Mouse (Mus musculus) cerebellum, adult 2 months (tissue): Measurements from ENCODE around the gene Usp7. TPM values are rescaled to one million over a fixed set of nuclear protein-coding genes. Genes with fewer than 3 reads are reported as not detected.

Source experiments
- DNase-seq, 2 experiments: peaks; one replicate each; pipeline ENCODE4 v3.0.0; 2021
- H3K27ac ChIP-seq: fragments of 200-500 bp; 2 replicates; pipeline ENCODE4 v1.5.1; 2012; ENCODE audit warnings: low read length, control low read depth, inconsistent platforms; ENCODE audit not compliant: insufficient read depth
- H3K27me3 ChIP-seq: fragments of 200-500 bp; 2 replicates; pipeline ENCODE4 v1.6.1; 2012; ENCODE audit warnings: inconsistent platforms, mild to moderate bottlenecking, low read length, moderate library complexity; ENCODE audit not compliant: control insufficient read depth, insufficient read depth
- H3K4me1 ChIP-seq: fragments of 200-500 bp; 2 replicates; pipeline ENCODE4 v1.6.1; 2011; ENCODE audit warnings: low read length; ENCODE audit not compliant: control insufficient read depth, insufficient read depth
- H3K4me3 ChIP-seq: fragments of 200-500 bp; replicated peaks from 2 replicates; pipeline ENCODE3; 2011; ENCODE audit warnings: mild to moderate bottlenecking, low read depth, low read length, control low read depth; ENCODE audit not compliant: insufficient read depth
- CTCF ChIP-seq: fragments of 200-500 bp; IDR thresholded peaks from 2 replicates; pipeline ENCODE4 v1.5.1; 2011; ENCODE audit warnings: low read depth, mild to moderate bottlenecking, control low read depth, low read length, moderate library complexity, borderline replicate concordance; ENCODE audit not compliant: insufficient read depth
- POLR2A ChIP-seq: fragments of 200-500 bp; IDR thresholded peaks from 2 replicates; pipeline ENCODE4 v1.6.1; 2011; ENCODE audit warnings: low read length, control low read depth, borderline replicate concordance; ENCODE audit not compliant: insufficient read depth
- WGBS: fragments of 180-500 bp; shearing (Covaris S2); methylation state at CpG from one replicate; pipeline ENCODE4 v1.1.7; 2018; 5-methylcytosine and 5-hydroxymethylcytosine counted together
- polyA plus RNA-seq: library from polyadenylated mRNA; depleted of rRNA; stranded (reverse); fragments of >200 nt; gene quantifications from 2 replicates; pipeline ENCODE4 v1.2.3, GENCODE M21; 2012

The Usp7 gene
- polyA plus RNA-seq, 1 experiment: 116 TPM

- H3K4me3 ChIP-seq: no peak overlapping the region
- no peak for TF ChIP-seq CTCF
- no peak for DNase-seq
- no peak overlapping the region for H3K27ac ChIP-seq
- WGBS: 87% methylated on average over 3 of the region's 3 CpGs
- no peaks in the 10 kb centered on the region for H3K4me1 ChIP-seq
- H3K27me3 ChIP-seq: no peaks in the 10 kb centered on the region
These were observed 44.3 kb downstream of the Usp7 start for GRCm38 (mm10) chr16:8747772-8748171.

- H3K4me1 ChIP-seq: no peaks in the 10 kb centered on the region
- H3K4me3 ChIP-seq: no peak overlapping the region
- no peak overlapping the region for H3K27ac ChIP-seq
- H3K27me3 ChIP-seq: no peaks in the 10 kb centered on the region
- 96% methylated on average over 2 of the region's 2 CpGs for WGBS
- no peak for TF ChIP-seq POLR2A
- TF ChIP-seq CTCF: no peak
- DNase-seq: no peak
These were observed 45.6 kb downstream of the Usp7 start for GRCm38 (mm10) chr16:8746509-8746908.

GRCm38 (mm10) chr16:8745751-8746150 is 46.4 kb downstream of the Usp7 start:
- Histone ChIP-seq H3K27me3 (no peaks in the 10 kb centered on the region), H3K27ac (no peak overlapping the region), H3K4me1 (no peaks in the 10 kb centered on the region), H3K4me3 (no peak overlapping the region)
- WGBS: 93% methylated on average over 2 of the region's 2 CpGs
- TF ChIP-seq POLR2A (no peak), CTCF (no peak)
- no peak for DNase-seq

- no peak overlapping the region for H3K27ac ChIP-seq
- 87% methylated on average over 3 of the region's 3 CpGs for WGBS
- no peak overlapping the region for H3K4me3 ChIP-seq
- no peaks in the 10 kb centered on the region for H3K4me1 ChIP-seq
- TF ChIP-seq POLR2A (no peak), CTCF (no peak)
- no peak for DNase-seq
- no peaks in the 10 kb centered on the region for H3K27me3 ChIP-seq
These were observed 48.1 kb downstream of the Usp7 start for GRCm38 (mm10) chr16:8743989-8744388.

GRCm38 (mm10) chr16:8741697-8742096 is 50.4 kb downstream of the Usp7 start:
- no peak overlapping the region for H3K27ac ChIP-seq
- no peak for TF ChIP-seq POLR2A
- TF ChIP-seq CTCF: no peak
- no peaks in the 10 kb centered on the region for H3K4me1 ChIP-seq
- H3K27me3 ChIP-seq: no peaks in the 10 kb centered on the region
- H3K4me3 ChIP-seq: no peak overlapping the region
- no peak for DNase-seq
- WGBS: 80% methylated on average over 5 of the region's 5 CpGs

GRCm38 (mm10) chr16:8741110-8741509 is 51.0 kb downstream of the Usp7 start:
- H3K27ac ChIP-seq: no peak overlapping the region
- H3K27me3 ChIP-seq: no peaks in the 10 kb centered on the region
- TF ChIP-seq CTCF (no peak), POLR2A (no peak)
- 0 out of 2 replicates have a peak, but pooled peaks cover under 1% of the 10 kb centered on the region for H3K4me1 ChIP-seq
- whole genome bisulfite sequencing: 50% methylated on average over 1 of the region's 1 CpGs
- no peak for DNase-seq
- no peak overlapping the region for H3K4me3 ChIP-seq

- TF ChIP-seq POLR2A: peak; percentile 67
- no peak for TF ChIP-seq CTCF
These were observed 53.3 kb downstream of the Usp7 start for GRCm38 (mm10) chr16:8738542-8739514.

More at GRCm38 (mm10) chr16:8738542-8739514, 53.3 kb downstream of the Usp7 start:
- WGBS: 3% methylated on average over 116 of the region's 126 CpGs
- Histone ChIP-seq H3K4me1 (peaks cover 12% of the 10 kb centered on the region), H3K4me3 (peak overlapping the region; percentile 62), H3K27ac (peak overlapping the region; percentile 92), H3K27me3 (no peaks in the 10 kb centered on the region)
- peak; percentile 92 to 93 for DNase-seq
